Mouse (Mus musculus): ENCODE measurements around the gene Gm49405. TPM values are rescaled to one million over a fixed set of nuclear protein-coding genes. Genes with fewer than 3 reads are reported as not detected.

Gm49405 gene
- total and polyA plus RNA-seq, 2 experiments from 2014 or later = 2.6 to 7.8 TPM

DNA sequence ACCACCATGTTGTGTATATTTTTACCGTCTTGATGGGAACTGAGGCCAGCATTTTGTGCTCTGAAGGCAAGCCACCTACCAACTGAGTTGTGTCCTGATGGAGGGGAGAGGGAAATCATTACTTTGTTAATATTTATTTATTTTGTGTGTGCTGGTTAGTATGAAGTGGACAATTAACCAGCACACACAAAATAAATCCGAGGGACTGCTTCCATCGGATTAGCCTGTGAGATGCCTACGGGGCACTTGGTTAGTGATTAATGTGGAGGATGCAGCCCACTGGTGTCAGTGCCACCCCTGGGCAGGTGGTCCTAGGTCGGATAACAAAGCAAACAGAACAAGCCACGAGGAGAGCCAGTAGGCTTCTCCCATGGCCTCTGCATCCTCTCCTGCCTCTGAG is 5.5 kb upstream of the Gm49405 start:
- WGBS = 64% methylated on average over 6 of the region's 6 CpGs
- no peaks in the 10 kb centered on the region for H3K4me1 ChIP-seq (ENCODE audit: insufficient read depth)
- no peak overlapping the region for H3K27ac ChIP-seq (ENCODE audit: low read depth, low read length)
- no peaks in the 10 kb centered on the region for H3K36me3 ChIP-seq (ENCODE audit: insufficient read depth)
- DNase-seq (no peak), ATAC-seq (no peak)
- H3K4me3 ChIP-seq (ENCODE audit: low read depth, low read length) = no peak overlapping the region
- H3K9me3 ChIP-seq (ENCODE audit: low read length) = no peaks in the 10 kb centered on the region
- no peak overlapping the region for H3K4me2 ChIP-seq (ENCODE audit: low read depth)
- no peak for TF ChIP-seq CTCF (IDR thresholded peaks at IDR 0.05; ENCODE audit: low read depth)
- no peaks in the 10 kb centered on the region; the same call in 1 of the 2 replicates for H3K27me3 ChIP-seq (ENCODE audit: insufficient read depth, low read length)
- H3K9ac ChIP-seq = no peak overlapping the region

DNA sequence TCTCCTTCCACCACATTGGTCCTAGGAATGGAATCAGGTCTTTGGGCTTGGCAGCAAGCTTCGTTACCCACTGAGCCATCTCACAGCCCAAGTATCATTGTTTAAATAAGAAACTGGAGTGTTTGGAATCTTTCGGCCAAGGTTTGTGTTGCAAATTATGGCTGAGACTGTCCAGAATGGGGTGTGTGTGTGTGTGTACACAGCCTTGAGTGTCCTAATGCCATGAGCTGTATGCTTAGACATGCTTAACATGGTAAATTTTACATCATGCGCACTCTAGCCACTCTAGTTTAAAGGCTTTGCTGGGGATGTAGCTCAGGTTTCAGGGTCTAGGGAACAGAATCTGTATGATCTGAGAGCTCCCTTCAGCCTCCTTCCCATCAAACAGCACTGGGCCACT is 4.9 kb upstream of the Gm49405 start:
- no peak overlapping the region for H3K4me2 ChIP-seq (ENCODE audit: low read depth)
- no peak overlapping the region for H3K27ac ChIP-seq (ENCODE audit: low read depth, low read length)
- TF ChIP-seq CTCF (IDR thresholded peaks at IDR 0.05; ENCODE audit: low read depth) = no peak
- H3K36me3 ChIP-seq (ENCODE audit: insufficient read depth) = no peaks in the 10 kb centered on the region
- no peaks in the 10 kb centered on the region for H3K9me3 ChIP-seq (ENCODE audit: low read length)
- no peak for DNase-seq
- H3K4me3 ChIP-seq (ENCODE audit: low read depth, low read length) = no peak overlapping the region
- ATAC-seq = no peak
- 86% methylated on average over 3 of the region's 3 CpGs for WGBS
- no peak overlapping the region for H3K9ac ChIP-seq
- no peaks in the 10 kb centered on the region for H3K4me1 ChIP-seq (ENCODE audit: insufficient read depth)
- no peaks in the 10 kb centered on the region; the same call in 1 of the 2 replicates for H3K27me3 ChIP-seq (ENCODE audit: insufficient read depth, low read length)

DNA sequence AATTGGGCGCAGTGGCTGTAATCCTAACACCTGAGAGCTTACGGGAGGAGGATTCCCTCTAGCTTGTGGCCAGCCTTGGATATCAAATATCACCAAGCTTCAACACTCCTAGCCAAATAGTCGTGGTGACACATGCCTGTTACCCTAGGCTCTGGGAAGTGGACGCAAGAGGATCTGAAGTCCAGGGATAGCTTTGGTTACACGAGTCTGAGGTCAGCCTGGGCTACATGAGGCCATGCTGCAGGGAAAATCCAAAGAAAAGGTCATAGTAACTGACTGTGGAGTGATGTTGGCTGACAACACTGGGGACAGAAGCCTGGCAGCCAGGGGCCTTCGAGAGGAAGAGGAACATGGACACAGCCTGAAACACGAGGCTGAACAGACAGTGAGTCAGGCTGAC is 4.3 kb upstream of the Gm49405 start:
- Histone ChIP-seq H3K4me2 (ENCODE audit: low read depth) (no peak overlapping the region), H3K27me3 (ENCODE audit: insufficient read depth, low read length) (no peaks in the 10 kb centered on the region), H3K27ac (ENCODE audit: low read depth, low read length) (no peak overlapping the region), H3K9ac (no peak overlapping the region), H3K4me1 (ENCODE audit: insufficient read depth) (peaks cover 3% of the 10 kb centered on the region; the same call in 1 of the 2 replicates), H3K4me3 (ENCODE audit: low read depth, low read length) (no peak overlapping the region), H3K9me3 (ENCODE audit: low read length) (no peaks in the 10 kb centered on the region), H3K36me3 (ENCODE audit: insufficient read depth) (no peaks in the 10 kb centered on the region)
- TF ChIP-seq CTCF (IDR thresholded peaks at IDR 0.05; ENCODE audit: low read depth) = no peak
- DNase-seq (no peak), ATAC-seq (no peak)
- 72% methylated on average over 7 of the region's 7 CpGs for WGBS

DNA sequence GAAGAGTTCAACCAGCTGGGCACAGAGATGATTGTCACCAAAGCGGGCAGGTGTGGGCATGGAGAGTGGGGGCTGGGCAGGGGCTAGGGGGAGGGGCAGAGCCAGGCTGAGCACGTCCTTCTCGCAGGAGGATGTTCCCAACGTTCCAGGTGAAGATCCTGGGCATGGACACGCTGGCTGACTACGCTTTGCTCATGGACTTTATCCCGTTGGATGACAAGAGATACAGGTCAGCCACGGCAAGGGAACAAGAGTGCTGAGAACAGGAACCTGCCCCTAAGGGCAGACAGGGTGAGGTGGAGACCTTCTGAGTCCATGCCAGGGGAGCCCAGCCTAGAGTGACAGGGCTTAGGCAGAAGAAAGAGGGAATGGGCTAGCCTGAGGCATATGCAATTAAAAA is 3.7 kb upstream of the Gm49405 start:
- Histone ChIP-seq H3K36me3 (ENCODE audit: insufficient read depth) (no peaks in the 10 kb centered on the region), H3K4me3 (ENCODE audit: low read depth, low read length) (no peak overlapping the region), H3K9ac (no peak overlapping the region), H3K27me3 (ENCODE audit: insufficient read depth, low read length) (no peaks in the 10 kb centered on the region), H3K9me3 (ENCODE audit: low read length) (no peaks in the 10 kb centered on the region), H3K27ac (ENCODE audit: low read depth, low read length) (no peak overlapping the region), H3K4me1 (ENCODE audit: insufficient read depth) (peaks cover 9% of the 10 kb centered on the region; the same call in 1 of the 2 replicates), H3K4me2 (ENCODE audit: low read depth) (no peak overlapping the region)
- TF ChIP-seq CTCF (IDR thresholded peaks at IDR 0.05; ENCODE audit: low read depth) = no peak
- DNase-seq (no peak), ATAC-seq (no peak)
- WGBS = 88% methylated on average over 8 of the region's 8 CpGs

DNA sequence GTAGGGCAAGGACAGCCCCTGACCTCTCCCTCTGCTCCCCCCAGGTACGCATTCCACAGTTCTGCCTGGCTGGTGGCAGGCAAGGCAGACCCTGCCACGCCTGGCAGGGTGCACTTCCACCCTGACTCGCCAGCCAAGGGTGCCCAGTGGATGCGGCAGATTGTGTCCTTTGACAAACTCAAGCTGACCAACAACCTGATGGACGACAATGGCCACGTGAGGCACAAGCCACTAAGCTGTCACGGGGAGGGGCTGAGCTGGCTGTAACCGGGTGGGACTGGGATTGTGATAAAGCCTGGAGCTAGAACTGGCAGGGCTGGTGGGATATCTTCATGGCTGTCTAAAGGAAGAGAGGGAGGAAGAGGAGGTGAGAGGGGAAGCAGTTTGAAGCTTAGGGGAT is 3.2 kb upstream of the Gm49405 start:
- no peak for TF ChIP-seq CTCF (IDR thresholded peaks at IDR 0.05; ENCODE audit: low read depth)
- no peak overlapping the region for H3K4me2 ChIP-seq (ENCODE audit: low read depth)
- H3K36me3 ChIP-seq (ENCODE audit: insufficient read depth) = no peaks in the 10 kb centered on the region
- ATAC-seq = no peak
- WGBS = 66% methylated on average over 8 of the region's 8 CpGs
- H3K4me1 ChIP-seq (ENCODE audit: insufficient read depth) = peaks cover 10% of the 10 kb centered on the region; the same call in 1 of the 2 replicates
- no peak overlapping the region for H3K27ac ChIP-seq (ENCODE audit: low read depth, low read length)
- no peak overlapping the region for H3K9ac ChIP-seq
- H3K27me3 ChIP-seq (ENCODE audit: insufficient read depth, low read length) = no peaks in the 10 kb centered on the region
- no peak for DNase-seq
- H3K9me3 ChIP-seq (ENCODE audit: low read length) = no peaks in the 10 kb centered on the region
- no peak overlapping the region for H3K4me3 ChIP-seq (ENCODE audit: low read depth, low read length)

DNA sequence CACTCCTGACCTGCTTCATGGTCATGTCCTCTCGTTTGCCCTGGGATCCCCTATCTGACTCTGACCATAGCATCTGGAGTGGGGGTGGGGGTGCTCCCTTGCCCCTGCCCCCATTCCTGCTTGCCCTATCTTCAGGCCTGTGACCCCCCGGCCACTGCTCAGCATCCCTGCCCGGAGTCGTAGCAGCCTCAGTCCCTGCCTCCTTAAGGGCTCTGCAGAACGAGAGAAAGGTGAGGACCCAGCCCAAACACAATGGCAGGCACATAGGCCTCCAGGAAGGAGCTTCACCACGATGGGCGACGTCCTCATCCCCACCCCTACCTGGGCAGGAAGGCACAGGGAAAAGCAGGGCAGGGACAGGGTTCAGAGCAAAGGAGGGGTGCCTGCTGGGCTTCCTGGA is 2.1 kb upstream of the Gm49405 start:
- Histone ChIP-seq H3K9ac (no peak overlapping the region), H3K4me2 (ENCODE audit: low read depth) (no peak overlapping the region), H3K36me3 (ENCODE audit: insufficient read depth) (no peaks in the 10 kb centered on the region), H3K27ac (ENCODE audit: low read depth, low read length) (no peak overlapping the region), H3K27me3 (ENCODE audit: insufficient read depth, low read length) (no peaks in the 10 kb centered on the region), H3K4me1 (ENCODE audit: insufficient read depth) (peaks cover 10% of the 10 kb centered on the region; the same call in 1 of the 2 replicates), H3K9me3 (ENCODE audit: low read length) (no peaks in the 10 kb centered on the region), H3K4me3 (ENCODE audit: low read depth, low read length) (no peak overlapping the region)
- no peak for TF ChIP-seq CTCF (IDR thresholded peaks at IDR 0.05; ENCODE audit: low read depth)
- no peak for DNase-seq
- ATAC-seq = no peak
- 78% methylated on average over 8 of the region's 8 CpGs for WGBS

DNA sequence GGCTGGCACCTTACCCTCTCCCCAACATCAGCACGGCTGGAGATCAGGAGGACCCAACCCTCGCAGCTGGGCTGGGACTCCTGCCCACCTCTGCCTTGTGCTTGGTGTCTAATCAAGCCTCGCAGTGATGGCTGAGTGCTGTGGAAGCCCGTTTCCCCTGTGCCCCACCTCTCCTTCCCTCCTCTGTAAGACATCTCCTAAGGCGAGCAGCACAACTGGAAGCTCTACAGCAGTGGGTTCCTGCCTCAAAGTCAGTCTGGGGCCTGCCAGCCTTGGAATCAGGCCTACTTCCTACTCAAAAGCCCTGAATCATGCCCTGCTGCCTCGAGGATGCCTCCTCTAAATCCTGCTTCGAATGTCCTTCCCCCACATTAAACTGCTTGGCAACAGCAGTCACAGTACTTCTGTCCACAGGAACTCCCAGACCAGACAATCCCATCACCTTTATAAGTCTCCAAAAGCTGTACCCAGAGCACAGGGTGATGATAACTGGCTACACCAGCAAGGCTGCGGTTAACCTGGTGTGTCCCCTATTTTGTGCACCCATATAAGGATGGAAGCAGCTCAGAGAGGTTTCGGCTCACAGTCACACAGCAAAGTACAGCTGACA is 1.2 kb upstream of the Gm49405 start:
- H3K9me3 ChIP-seq (ENCODE audit: low read length) = no peaks in the 10 kb centered on the region
- WGBS = 88% methylated on average over 9 of the region's 9 CpGs
- H3K27me3 ChIP-seq (ENCODE audit: insufficient read depth, low read length) = no peaks in the 10 kb centered on the region
- no peak overlapping the region for H3K9ac ChIP-seq
- H3K27ac ChIP-seq (ENCODE audit: low read depth, low read length) = no peak overlapping the region
- H3K4me1 ChIP-seq (ENCODE audit: insufficient read depth) = peaks cover 10% of the 10 kb centered on the region; the same call in 1 of the 2 replicates
- ATAC-seq = no peak
- H3K4me2 ChIP-seq (ENCODE audit: low read depth) = peak overlapping the region; percentile 86; the same call in 1 of the 2 replicates
- DNase-seq = no peak
- no peaks in the 10 kb centered on the region for H3K36me3 ChIP-seq (ENCODE audit: insufficient read depth)
- no peak overlapping the region for H3K4me3 ChIP-seq (ENCODE audit: low read depth, low read length)
- TF ChIP-seq CTCF (IDR thresholded peaks at IDR 0.05; ENCODE audit: low read depth) = no peak

Data from forebrain, postnatal 0 days (tissue).